ENCODE assay signal across 18 mouse cellular contexts in genomic region chr6:71322491-71322921, GRCm38 (mm10). TPM values are rescaled to one million over a fixed set of nuclear protein-coding genes. Genes with fewer than 3 reads are reported as not detected.
DNase-seq lines count a peak whose midpoint lies in the region; ATAC-seq lines count a peak whose summit lies in the region.
"Had no signal": no experiment of that assay in that cellular context is flagged by ENCODE, and none has a peak within 500 bp of the region (broad histone marks: within the 10 kb centered on the region; RNA-seq: fewer than 3 reads in every experiment).

TSS of gene Cd8b1 (plus strand) at chr6:71322788.

- ATAC-seq in embryonic facial prominence, embryonic 15.5 days (ENCODE audit: insufficient number of reproducible peaks, low FRiP score, low TSS enrichment, low read depth), result 0 out of 2 replicates have a peak, but pooled peaks have one; percentile 37
- no peak for ATAC-seq in midbrain, embryonic 11.5 days (ENCODE audit: low FRiP score)
- ATAC-seq: liver, embryonic 12.5 days; midbrain, embryonic 16.5 days had no signal

- H3K4me3 ChIP-seq in embryonic facial prominence, embryonic 15.5 days (replicated peaks), result no peak within 1 kb of the TSS
- H3K4me3 ChIP-seq in embryonic facial prominence, embryonic 10.5 days, result no peak within 1 kb of the TSS
- H3K4me3 ChIP-seq in midbrain, embryonic 11.5 days (ENCODE audit: low read depth, low read length), result no peak within 1 kb of the TSS
- H3K4me3 ChIP-seq: forebrain, embryonic 12.5 days; heart, embryonic 12.5 days; liver, embryonic 12.5 days; lung, embryonic 15.5 days had no signal

- no peaks in the 10 kb centered on the region for H3K9me3 ChIP-seq in embryonic facial prominence, embryonic 15.5 days (replicated peaks)
- H3K9me3 ChIP-seq in embryonic facial prominence, embryonic 10.5 days, result no peaks in the 10 kb centered on the region
- H3K9me3 ChIP-seq in midbrain, embryonic 11.5 days (ENCODE audit: control insufficient read depth, low read length), result no peaks in the 10 kb centered on the region
- H3K9me3 ChIP-seq: forebrain, embryonic 12.5 days; heart, embryonic 12.5 days; liver, embryonic 12.5 days; lung, embryonic 15.5 days had no signal

- H3K4me1 ChIP-seq in embryonic facial prominence, embryonic 15.5 days, result no peaks in the 10 kb centered on the region
- H3K4me1 ChIP-seq in embryonic facial prominence, embryonic 10.5 days, result no peaks in the 10 kb centered on the region
- no peaks in the 10 kb centered on the region for H3K4me1 ChIP-seq in midbrain, embryonic 11.5 days (ENCODE audit: control insufficient read depth, insufficient read depth, low read length)
- H3K4me1 ChIP-seq: forebrain, embryonic 12.5 days; heart, embryonic 12.5 days; liver, embryonic 12.5 days; lung, embryonic 15.5 days had no signal

- H3K9ac ChIP-seq in embryonic facial prominence, embryonic 15.5 days, result no peak within 1 kb of the TSS
- H3K9ac ChIP-seq in midbrain, embryonic 11.5 days (ENCODE audit: low read length), result no peak within 1 kb of the TSS
- H3K9ac ChIP-seq: forebrain, embryonic 12.5 days; heart, embryonic 12.5 days; liver, embryonic 12.5 days; lung, embryonic 15.5 days had no signal

- no peak within 1 kb of the TSS for H3K27ac ChIP-seq in embryonic facial prominence, embryonic 15.5 days (replicated peaks)
- no peak within 1 kb of the TSS for H3K27ac ChIP-seq in embryonic facial prominence, embryonic 10.5 days (replicated peaks)
- H3K27ac ChIP-seq in midbrain, embryonic 11.5 days (ENCODE audit: low read depth, low read length), result no peak within 1 kb of the TSS
- H3K27ac ChIP-seq: forebrain, embryonic 12.5 days; liver, embryonic 12.5 days; lung, embryonic 15.5 days had no signal

- no peak within 1 kb of the TSS for H3K4me2 ChIP-seq in embryonic facial prominence, embryonic 15.5 days (replicated peaks)
- H3K4me2 ChIP-seq in midbrain, embryonic 11.5 days, result no peak within 1 kb of the TSS
- H3K4me2 ChIP-seq: forebrain, embryonic 12.5 days; heart, embryonic 12.5 days; liver, embryonic 12.5 days; lung, embryonic 15.5 days had no signal

- H3K27me3 ChIP-seq in embryonic facial prominence, embryonic 15.5 days, result no peaks in the 10 kb centered on the region
- no peaks in the 10 kb centered on the region for H3K27me3 ChIP-seq in embryonic facial prominence, embryonic 10.5 days (replicated peaks; ENCODE audit: low read depth, poor library complexity, severe bottlenecking)
- no peaks in the 10 kb centered on the region for H3K27me3 ChIP-seq in midbrain, embryonic 11.5 days (ENCODE audit: control insufficient read depth, insufficient read depth, low read length)
- H3K27me3 ChIP-seq: forebrain, embryonic 12.5 days; heart, embryonic 12.5 days; liver, embryonic 12.5 days; lung, embryonic 15.5 days had no signal

- DNase-seq in embryonic facial prominence, embryonic 10.5 days (ENCODE audit: low spot score), result no peak
- peak; percentile 15 to 32 for DNase-seq in spleen, postnatal 36 days (ENCODE audit: low spot score in 2 of 2)
- no peak for DNase-seq in spleen, postnatal 4 days (ENCODE audit: low spot score in 2 of 2)
- DNase-seq in thymus, adult 18-20 months, result peak; percentile 88 to 94
- DNase-seq in ovary, postnatal 14 days (ENCODE audit: low spot score), result no peak
- DNase-seq in embryo, embryonic 9.5 days (ENCODE audit: extremely low spot score), result no peak
- no peak for DNase-seq in midbrain, embryonic 11.5 days (ENCODE audit: low spot score, missing footprints)
- DNase-seq: cerebellum, adult 9-11 months; gastrocnemius, postnatal 36 days; kidney, postnatal 4 days; left cerebral cortex, postnatal 4 days had no signal

- H3K36me3 ChIP-seq in embryonic facial prominence, embryonic 15.5 days, result no peaks in the 10 kb centered on the region
- no peaks in the 10 kb centered on the region for H3K36me3 ChIP-seq in embryonic facial prominence, embryonic 10.5 days (replicated peaks)
- no peaks in the 10 kb centered on the region for H3K36me3 ChIP-seq in midbrain, embryonic 11.5 days (ENCODE audit: control insufficient read depth, insufficient read depth, low read length)
- H3K36me3 ChIP-seq: forebrain, embryonic 12.5 days; heart, embryonic 12.5 days; liver, embryonic 12.5 days; lung, embryonic 15.5 days had no signal

- WGBS in embryonic facial prominence, embryonic 15.5 days, result 77% methylated on average over 7 of the region's 7 CpGs
- 90% methylated on average over 7 of the region's 7 CpGs for WGBS in embryonic facial prominence, embryonic 10.5 days
- WGBS in midbrain, embryonic 11.5 days, result 89% methylated on average over 7 of the region's 7 CpGs

RNA-seq across cellular contexts. Expression of gene Cd8b1, which starts in this region (rescaled TPM):
- 0.11 TPM in 1 of 2 replicates, not detected in the other for polyA plus RNA-seq in embryonic facial prominence, embryonic 15.5 days (2015; fragmentation: Nextera tagmentation; extraction: Ambion mirVana)
- 0.12 TPM in 1 of 2 replicates, not detected in the other for polyA plus RNA-seq in embryonic facial prominence, embryonic 10.5 days (2016; fragmentation: Nextera tagmentation; extraction: Ambion mirVana)
- polyA plus RNA-seq in midbrain, embryonic 11.5 days (2014; fragmentation: Nextera tagmentation; extraction: Ambion mirVana), result not detected in 2 replicates
- polyA plus RNA-seq: forebrain, embryonic 12.5 days; heart, embryonic 12.5 days; kidney, embryonic 14.5 days; liver, embryonic 12.5 days; midbrain, embryonic 16.5 days had no signal

Comparison
In these comparisons a context has a peak if more than half of its experiments do, and no peak if none do; other contexts are left out.
1. DNase-seq: peak in spleen, postnatal 36 days (2 of 2) and thymus, adult 18-20 months (2 of 2); none in embryonic facial prominence, embryonic 10.5 days (single experiment), spleen, postnatal 4 days (0 of 2), ovary, postnatal 14 days (single experiment), embryo, embryonic 9.5 days (single experiment) and midbrain, embryonic 11.5 days (single experiment).
2. Peak in ATAC-seq in embryonic facial prominence, embryonic 15.5 days; RNA of the gene not detected or under 1 TPM.